Mouse (Mus musculus) layer of hippocampus, adult 8-10 months (tissue): ENCODE results near the gene Mug2. TPM values are rescaled to one million over a fixed set of nuclear protein-coding genes. Genes with fewer than 3 reads are reported as not detected.
"Not testable (repeated sequence)": the region's sequence is repeated elsewhere in the genome, so short reads cannot be mapped to it uniquely, and the experiment has no call there.

ENCODE experiments used
- DNase-seq, 2 experiments: peaks; one replicate each; pipeline ENCODE4 v3.0.0; 2022; ENCODE audit warnings: low spot score in 2 of 2
- total RNA-seq, 4 experiments: library from RNA; stranded (reverse); gene quantifications; 2 replicates each; pipeline ENCODE4 v1.2.4; 2022

Mug2 gene
- not detected for total RNA-seq

GRCm38 (mm10) chr6:122006461-122006860 is at the start of gene Mug2:
Gene Mug2 (plus strand): TSS chr6:122006761.
- DNase-seq: not testable (repeated sequence)

DNA sequence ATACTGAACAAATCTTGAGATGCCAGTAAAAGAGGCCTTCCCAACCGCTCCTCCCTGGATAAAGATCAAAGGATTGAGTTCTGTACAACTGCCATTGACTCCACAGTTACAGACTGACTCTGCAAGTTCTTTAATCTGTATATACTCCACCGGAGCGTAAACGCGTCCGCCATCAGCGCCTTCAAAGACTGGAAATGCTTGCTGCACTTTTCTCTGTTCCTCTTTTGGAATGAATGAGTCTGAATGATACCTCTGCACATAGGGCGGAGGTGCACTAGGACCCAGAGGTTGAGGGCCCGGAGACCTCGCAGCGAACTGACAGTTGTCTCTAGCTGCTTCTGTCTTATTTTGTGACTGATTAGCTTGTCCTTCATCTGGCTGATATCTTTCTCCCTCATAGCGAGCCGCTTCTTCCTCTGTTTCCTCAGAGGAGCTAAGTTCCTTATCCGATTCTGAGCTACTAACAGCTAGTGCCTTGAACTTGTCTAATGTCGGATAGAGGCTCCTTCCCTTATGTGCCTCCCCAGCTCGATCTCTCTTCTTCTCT is 48.7 kb upstream of the Mug2 start:
- not testable (repeated sequence) for DNase-seq

DNA sequence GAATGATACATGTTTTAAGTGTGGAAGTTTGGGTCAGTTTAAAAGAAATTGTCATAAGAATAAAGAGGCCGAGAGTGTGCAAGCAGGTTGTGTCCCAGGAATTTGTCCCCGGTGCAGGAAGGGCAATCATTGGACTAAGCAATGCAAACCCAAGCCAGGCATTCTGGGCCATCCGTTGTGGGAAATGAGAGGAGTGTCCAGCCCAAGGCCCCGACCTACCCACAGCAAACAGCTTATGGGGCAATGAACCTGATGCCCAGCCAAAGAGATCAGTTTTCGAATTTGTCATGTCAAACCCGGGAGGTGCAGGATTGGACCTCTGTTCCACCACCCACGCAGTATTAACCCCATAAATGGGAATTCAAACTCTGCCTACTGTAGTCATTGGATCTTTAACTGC is 30.9 kb upstream of the Mug2 start:
- no peak for DNase-seq

DNA sequence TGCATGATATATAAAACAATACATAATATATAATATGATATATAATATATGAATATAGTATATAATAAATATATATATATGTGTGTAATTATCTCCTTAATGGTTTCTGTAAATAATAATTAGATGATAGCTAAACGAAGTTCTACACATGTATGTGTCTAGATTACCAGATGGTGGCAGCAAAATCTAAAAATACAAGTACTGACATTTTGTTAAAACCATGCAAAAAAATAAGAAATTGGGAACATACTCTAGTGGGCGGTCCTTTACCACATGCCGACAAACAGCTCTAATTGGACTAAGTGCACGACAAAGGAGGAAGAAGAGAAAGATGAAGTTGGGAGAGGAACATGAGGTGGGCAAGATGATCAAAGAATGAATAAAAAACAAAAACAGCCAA is 94.3 kb downstream of the Mug2 start:
- no peak for DNase-seq

DNA sequence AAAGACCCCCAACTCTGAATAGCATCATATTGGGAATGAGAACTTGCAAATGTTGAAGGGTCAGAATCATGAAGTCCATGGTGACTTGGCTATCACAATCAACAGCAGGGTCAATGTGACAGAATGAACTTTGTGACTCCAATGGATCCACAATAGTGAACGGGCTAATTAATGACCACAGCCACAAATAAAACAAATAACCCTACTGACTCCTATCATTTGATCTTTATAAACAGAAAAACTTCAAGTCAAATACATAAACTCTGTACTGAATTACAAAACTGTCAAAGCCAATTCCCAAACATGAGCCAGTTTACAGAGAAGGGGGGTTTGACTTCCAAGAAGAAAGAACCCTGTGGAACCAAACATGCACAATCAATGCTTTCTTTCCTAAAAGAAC is 95.1 kb downstream of the Mug2 start:
- DNase-seq: no peak

- DNase-seq: no peak
These were observed 110.4 kb downstream of the Mug2 start for GRCm38 (mm10) chr6:122116963-122117362.

DNA sequence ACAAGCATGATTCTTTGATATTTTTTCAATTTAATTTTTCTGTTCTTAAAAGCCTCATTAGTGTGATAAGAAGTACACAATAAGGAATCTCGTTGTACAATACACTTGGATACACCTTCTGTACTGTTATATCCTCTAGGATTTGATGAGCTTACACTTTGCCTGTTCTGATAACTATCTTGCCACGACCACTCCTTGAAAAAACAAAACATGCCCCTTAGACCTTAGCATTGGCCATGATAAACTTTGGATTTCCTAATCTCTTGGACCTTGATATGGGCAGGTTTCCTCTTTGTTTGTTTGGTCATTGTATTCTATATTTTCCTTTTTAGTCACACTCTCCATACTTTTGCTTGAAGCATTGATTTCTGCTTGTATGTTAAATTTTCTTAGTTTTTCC is 123.0 kb downstream of the Mug2 start:
- DNase-seq: no peak

Other genes starting within 250 kb of the Mug2 start
- gene Mug1, start 168.2 kb upstream of the Mug2 start, total RNA-seq: not detected